Mouse (Mus musculus) adrenal gland, postnatal 36 days (tissue): ENCODE data around the gene Prss32. TPM values are rescaled to one million over a fixed set of nuclear protein-coding genes. Genes with fewer than 3 reads are reported as not detected.

Source experiments
- DNase-seq, 2 experiments: peaks; one replicate each; pipeline ENCODE4 v3.0.0; 2021; ENCODE audit warnings: mixed read lengths in 1 of 2
- long read RNA-seq, 2 experiments: library from polyadenylated mRNA; stranded (forward); transcript quantifications; one replicate each; pipeline ENCODE4 v2.0.0; 2021; ENCODE audit warnings: borderline sequencing depth in 2 of 2
- total RNA-seq, 2 experiments: library from RNA; stranded (reverse); gene quantifications; 2 replicates each; pipeline ENCODE4 v1.2.3; 2021

Gene Prss32
- not detected for total RNA-seq
- long read RNA-seq, experiment 1, result 0 reads
- long read RNA-seq, experiment 2, result 0 reads

DNA sequence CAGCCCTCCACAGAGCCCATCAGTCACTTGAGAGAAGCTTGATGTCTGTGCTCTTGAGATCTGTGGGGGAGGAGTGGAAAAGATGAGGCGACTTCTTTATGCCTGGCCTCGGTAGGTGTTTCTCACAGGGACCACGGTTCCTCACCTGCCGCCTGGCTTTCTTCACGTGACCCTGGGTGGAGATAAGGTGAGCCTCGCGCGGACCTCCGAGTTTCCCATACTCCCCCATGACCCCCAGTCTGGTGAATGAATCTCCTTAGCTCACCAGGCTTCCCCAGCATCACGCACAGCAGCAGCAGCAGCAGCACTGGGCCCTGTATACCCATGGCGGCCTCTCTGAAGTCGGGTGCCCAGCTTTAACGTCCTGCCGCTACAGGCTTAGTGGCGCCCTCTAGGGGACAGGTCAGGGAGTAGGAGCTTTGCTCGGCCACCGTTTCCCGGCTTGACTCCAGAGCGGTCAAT is at the start of gene Prss32, which contains the start of gene Prss41:
Prss32 (plus strand) TSS at position 44 of the 462 bp plus-strand sequence.
Prss41 (minus strand) TSS at position 361 of the 462 bp plus-strand sequence.
- peak; percentile 69 to 79 for DNase-seq

GRCm38 (mm10) chr17:23795323-23795722 is 48.3 kb upstream of the Prss32 start:
- no peak for DNase-seq

DNA sequence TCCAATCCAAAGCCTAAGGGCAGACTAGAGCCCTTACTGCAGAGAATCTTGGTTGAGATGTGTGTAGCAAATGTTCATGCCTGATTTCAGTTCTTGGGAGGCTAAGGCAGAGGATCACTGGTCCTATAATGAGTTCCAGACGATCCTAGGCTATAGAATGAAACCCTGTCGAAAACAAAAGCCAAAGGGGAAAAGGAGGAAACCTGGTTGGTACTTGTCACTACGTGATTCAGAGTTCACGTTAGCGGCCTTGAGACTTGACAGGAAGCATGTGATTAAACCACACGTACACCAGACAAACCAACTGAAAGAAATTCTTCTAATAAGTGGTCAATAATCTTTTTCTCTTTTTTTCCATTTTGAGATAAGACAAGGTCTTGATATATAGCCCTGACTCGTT is 46.3 kb upstream of the Prss32 start:
- DNase-seq, result no peak

- no peak for DNase-seq
Observed at GRCm38 (mm10) chr17:23801627-23802026, 42.0 kb upstream of the Prss32 start.

DNA sequence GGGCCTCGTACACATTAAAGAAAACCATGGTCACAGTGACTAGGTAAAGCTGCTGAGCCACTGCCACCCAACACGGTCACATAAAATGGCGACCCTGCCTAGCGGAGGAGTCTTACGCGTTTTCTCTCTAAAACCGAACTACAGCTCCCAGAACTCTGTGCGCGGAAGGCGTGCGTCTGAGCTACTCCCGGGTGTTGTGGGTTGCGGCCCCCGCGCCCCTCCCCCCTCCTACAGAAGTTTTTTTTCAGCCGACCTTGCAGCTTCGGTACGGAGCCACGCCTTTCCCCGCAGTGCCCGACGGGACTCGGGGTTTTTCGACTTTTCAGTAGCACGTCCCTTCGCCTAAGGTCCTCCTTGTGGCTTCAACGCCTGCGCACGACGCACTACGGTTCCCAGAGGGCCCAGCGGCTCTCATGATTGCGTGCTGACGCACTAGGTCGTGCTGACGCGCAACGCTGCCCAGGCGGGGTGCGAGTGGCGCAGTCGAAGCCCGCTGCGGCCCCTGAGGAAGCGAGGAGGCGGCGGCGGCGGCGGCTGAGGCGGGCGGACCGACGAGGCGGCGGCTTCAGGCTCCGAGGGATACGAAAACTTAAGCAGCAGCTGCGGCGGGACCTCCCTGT is 40.8 kb upstream of the Prss32 start:
- peak; percentile 97 to 98 for DNase-seq

- DNase-seq, result peak; percentile 84 to 93
Observed at GRCm38 (mm10) chr17:23803366-23804041, 40.2 kb upstream of the Prss32 start.

DNA sequence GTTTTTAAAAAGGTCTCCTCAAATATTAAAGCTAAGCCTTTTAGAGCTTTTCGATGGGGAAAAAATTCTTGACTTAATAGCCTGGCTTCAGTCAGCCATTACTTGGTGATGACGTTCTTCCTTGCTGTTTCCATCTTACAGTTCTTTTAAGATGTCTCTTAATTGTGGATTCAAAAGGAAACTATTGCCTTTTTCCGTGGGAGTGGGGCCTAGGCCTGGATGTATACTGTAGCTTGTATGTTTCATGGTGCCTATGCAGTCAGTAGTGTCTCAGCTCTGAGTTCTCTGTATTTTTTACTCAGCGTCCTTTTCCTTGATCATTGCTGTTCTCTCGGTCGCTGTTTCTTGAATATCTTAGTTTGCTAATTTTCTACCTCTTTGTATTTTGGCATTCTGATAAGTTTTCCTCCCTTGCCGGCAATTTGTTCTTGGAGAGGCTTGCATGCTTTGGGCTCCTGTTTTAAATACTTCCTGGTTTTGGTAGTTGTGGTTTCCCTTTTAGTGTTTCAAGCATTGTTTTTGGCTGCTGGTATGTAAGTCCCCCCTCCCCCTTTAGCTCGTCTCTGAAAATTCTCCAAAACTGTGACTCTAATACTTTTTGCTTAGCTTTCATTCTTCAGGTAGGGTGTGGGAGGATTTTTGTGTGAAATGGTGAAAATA is 39.1 kb upstream of the Prss32 start:
- DNase-seq, result no peak

DNA sequence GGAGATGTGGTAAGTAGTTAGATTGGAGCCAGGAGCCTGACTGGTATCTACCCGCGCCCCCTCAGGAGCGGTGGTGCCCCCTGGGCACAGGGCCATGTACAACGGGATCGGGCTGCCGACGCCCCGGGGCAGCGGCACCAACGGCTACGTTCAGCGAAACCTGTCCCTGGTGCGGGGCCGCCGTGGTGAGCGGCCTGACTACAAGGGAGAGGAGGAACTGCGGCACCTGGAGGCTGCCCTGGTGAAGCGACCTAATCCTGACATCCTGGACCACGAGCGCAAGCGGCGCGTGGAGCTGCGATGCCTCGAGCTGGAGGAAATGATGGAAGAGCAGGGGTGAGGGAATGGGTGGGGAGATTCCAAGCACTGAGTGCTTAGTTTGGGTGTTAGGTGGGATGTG is 36.8 kb upstream of the Prss32 start:
- DNase-seq, result peak; percentile 65 to 75

DNA sequence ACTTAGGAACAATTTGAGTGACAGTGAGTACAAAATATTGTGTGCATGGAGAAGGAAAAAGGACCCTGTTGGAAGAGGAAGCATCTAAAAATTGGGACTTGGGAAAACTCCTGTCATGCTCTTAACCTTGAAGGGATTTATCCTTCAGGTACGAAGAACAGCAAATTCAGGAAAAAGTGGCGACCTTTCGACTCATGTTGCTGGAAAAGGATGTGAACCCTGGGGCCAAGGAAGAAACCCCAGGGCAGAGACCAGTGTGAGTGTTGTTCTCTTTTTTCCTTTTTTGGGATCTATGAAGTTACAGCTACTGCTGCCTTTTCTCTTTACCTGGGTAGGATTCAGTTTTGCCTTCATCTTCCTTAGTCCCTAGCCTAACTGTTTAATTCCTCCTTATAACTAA is 35.7 kb upstream of the Prss32 start:
- DNase-seq, result no peak

- no peak for DNase-seq
Observed at GRCm38 (mm10) chr17:23815641-23816040, 28.0 kb upstream of the Prss32 start.

DNA sequence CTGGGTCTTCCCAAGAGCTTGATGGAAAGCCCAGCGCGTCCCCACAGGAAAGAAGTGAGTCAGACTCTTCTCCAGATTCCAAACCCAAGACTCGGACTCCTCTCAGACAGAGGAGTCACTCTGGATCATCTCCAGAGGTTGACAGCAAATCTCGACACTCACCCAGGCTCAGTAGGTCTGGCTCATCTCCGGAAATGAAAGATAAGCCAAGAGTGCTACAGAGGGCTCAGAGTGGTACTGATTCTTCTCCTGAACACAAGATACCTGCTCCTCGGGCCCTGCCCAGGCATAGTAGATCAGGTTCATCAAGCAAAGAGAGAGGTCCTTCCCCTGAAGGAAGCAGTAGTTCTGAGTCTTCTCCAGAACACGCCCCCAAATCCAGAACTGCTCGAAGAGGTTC is 25.1 kb upstream of the Prss32 start:
- no peak for DNase-seq

- DNase-seq, result no peak
Observed at GRCm38 (mm10) chr17:23819235-23819634, 24.4 kb upstream of the Prss32 start.

DNA sequence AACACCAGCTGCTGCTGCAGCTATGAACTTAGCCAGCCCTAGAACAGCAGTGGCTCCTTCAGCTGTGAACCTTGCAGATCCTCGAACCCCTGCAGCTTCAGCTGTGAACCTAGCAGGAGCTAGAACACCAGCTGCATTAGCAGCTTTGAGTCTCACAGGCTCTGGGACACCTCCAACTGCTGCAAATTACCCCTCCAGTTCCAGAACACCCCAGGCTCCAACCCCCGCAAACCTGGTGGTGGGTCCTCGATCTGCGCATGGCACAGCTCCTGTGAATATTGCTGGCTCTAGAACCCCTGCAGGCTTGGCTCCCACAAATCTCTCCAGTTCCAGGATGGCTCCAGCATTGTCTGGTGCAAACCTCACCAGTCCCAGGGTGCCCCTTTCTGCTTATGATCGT is 22.9 kb upstream of the Prss32 start:
- no peak for DNase-seq

DNA sequence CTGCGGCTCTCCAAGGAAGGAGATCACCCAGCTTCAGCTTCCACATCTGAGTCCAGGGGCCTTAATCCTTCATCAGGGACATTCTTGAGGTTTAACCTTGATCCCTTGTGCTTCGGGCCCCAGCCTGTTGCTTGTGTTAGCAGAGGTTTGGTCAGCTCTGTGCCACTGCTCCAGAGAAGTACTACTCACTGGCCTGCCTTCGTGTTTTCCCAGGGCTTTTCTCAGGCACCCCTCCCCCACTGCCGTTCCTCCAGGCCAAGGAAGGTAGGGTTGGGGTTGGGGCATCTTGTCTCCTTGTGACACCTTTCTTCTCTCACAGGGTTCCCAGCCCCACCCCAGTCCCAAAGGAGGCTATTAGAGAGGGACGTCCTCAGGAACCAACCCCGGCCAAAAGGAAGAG is 21.6 kb upstream of the Prss32 start:
- DNase-seq, result peak in 1 of 2 experiments; percentile 36

DNA sequence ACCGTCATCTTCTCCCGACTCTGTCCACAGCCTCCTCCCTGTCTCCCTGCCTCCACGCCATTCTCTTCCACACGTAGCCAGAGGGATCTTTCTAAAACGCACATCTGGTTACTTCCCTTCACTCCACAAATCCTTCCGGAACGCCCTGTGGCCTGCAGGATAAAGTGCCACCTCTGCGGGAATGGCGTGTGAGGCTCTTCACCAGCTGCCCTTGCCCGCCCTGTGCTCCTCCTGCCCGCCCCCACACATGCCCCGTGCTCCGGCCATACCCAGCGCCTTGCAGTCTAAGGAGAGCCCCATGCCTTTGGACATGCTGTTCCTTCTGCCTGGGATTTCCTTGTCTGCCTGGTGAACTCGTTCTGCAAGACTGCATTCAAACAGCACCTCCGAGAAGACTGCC is 20.6 kb upstream of the Prss32 start:
- no peak for DNase-seq

GRCm38 (mm10) chr17:23823614-23824013 is 20.0 kb upstream of the Prss32 start:
- DNase-seq, result no peak

GRCm38 (mm10) chr17:23825591-23825990 is 18.1 kb upstream of the Prss32 start:
- no peak for DNase-seq

- peak; percentile 50 to 66 for DNase-seq
Observed at GRCm38 (mm10) chr17:23828271-23829001, 15.2 kb upstream of the Prss32 start.

- DNase-seq, result peak; percentile 89 to 90
Observed at GRCm38 (mm10) chr17:23829064-23829619, 14.5 kb upstream of the Prss32 start, which contains the start of gene Elob. TSS of gene Elob (minus strand) at chr17:23829136.

- DNase-seq, result no peak
Observed at GRCm38 (mm10) chr17:23831201-23831600, 12.5 kb upstream of the Prss32 start.

- DNase-seq, result no peak
Observed at GRCm38 (mm10) chr17:23836006-23836575, 7.6 kb upstream of the Prss32 start, which contains the start of gene Prss33. TSS of gene Prss33 (minus strand) at chr17:23836056.

DNA sequence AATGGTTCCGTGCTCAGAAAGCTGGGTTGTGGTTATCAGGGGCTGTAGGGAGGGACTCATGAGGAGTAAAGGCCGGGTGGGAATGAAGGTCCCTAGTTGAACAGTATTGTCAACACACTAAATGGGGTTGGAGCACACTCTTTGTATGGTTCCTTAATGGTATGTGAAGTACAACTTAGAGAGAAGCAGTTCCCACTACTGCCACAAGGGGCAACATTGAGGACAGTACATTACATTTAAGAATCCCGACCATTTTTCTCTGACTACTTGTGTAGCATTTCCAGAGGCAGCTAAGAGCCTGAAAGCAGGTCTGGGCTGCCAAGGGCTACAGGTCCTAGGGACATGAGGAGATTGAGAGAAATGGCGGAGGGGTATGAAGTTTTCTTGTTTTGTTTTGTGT is 2.5 kb upstream of the Prss32 start:
- DNase-seq, result peak; percentile 37 to 70
